Mouse (Mus musculus) urinary bladder, postnatal 36 days (tissue): ENCODE measurements at regions not wholly inside any gene's neighbourhood (a gene's known extent, or its start where the extent isn't known, plus 50 kb on each side); places are given as distances from the start of the nearest gene placed in this dataset.
"Not testable (repeated sequence)": the region's sequence is repeated elsewhere in the genome, so short reads cannot be mapped to it uniquely, and the experiment has no call there.

Experiments used
- DNase-seq, 2 experiments: peaks; one replicate each; pipeline ENCODE4 v3.0.0; 2022; ENCODE audit warnings: low spot score in 2 of 2, mixed read lengths in 1 of 2

GRCm38 (mm10) chr9:23651300-23651699, 428.4 kb downstream of the Bmper start:
- DNase-seq, result no peak

- DNase-seq, result peak in 1 of 2 experiments; percentile 5
These were observed 430.2 kb downstream of the Bmper start for GRCm38 (mm10) chr9:23653086-23653485.

GRCm38 (mm10) chr9:23654777-23655176, 431.9 kb downstream of the Bmper start:
- no peak for DNase-seq

- no peak for DNase-seq
These were observed 431.8 kb upstream of the Npsr1 start for GRCm38 (mm10) chr9:23665960-23666359.

GRCm38 (mm10) chr9:23669230-23669629, 428.6 kb upstream of the Npsr1 start:
- no peak for DNase-seq

- no peak for DNase-seq
These were observed 427.2 kb upstream of the Npsr1 start for GRCm38 (mm10) chr9:23670642-23671041.

GRCm38 (mm10) chr9:23673347-23673860, 424.4 kb upstream of the Npsr1 start:
- no peak for DNase-seq

- no peak for DNase-seq
These were observed 423.0 kb upstream of the Npsr1 start for GRCm38 (mm10) chr9:23674833-23675232.

- DNase-seq, result no peak
These were observed 408.3 kb upstream of the Npsr1 start for GRCm38 (mm10) chr9:23689456-23689855.

GRCm38 (mm10) chr9:23692768-23693441, 404.9 kb upstream of the Npsr1 start:
- no peak for DNase-seq

GRCm38 (mm10) chr9:23693442-23693829, 404.4 kb upstream of the Npsr1 start:
- DNase-seq, result no peak

- no peak for DNase-seq
These were observed 403.3 kb upstream of the Npsr1 start for GRCm38 (mm10) chr9:23694481-23694880.

GRCm38 (mm10) chr9:23700567-23700966, 397.2 kb upstream of the Npsr1 start:
- no peak for DNase-seq

- DNase-seq, result not testable (repeated sequence)
These were observed 380.2 kb upstream of the Npsr1 start for GRCm38 (mm10) chr9:23717584-23717983.

- no peak for DNase-seq
These were observed 369.0 kb upstream of the Npsr1 start for GRCm38 (mm10) chr9:23728816-23729215.

GRCm38 (mm10) chr9:23752478-23752877, 345.3 kb upstream of the Npsr1 start:
- no peak for DNase-seq

GRCm38 (mm10) chr9:23786660-23787059, 311.1 kb upstream of the Npsr1 start:
- no peak for DNase-seq
